Mouse (Mus musculus): Measurements from ENCODE around the gene Abi2.

DNA sequence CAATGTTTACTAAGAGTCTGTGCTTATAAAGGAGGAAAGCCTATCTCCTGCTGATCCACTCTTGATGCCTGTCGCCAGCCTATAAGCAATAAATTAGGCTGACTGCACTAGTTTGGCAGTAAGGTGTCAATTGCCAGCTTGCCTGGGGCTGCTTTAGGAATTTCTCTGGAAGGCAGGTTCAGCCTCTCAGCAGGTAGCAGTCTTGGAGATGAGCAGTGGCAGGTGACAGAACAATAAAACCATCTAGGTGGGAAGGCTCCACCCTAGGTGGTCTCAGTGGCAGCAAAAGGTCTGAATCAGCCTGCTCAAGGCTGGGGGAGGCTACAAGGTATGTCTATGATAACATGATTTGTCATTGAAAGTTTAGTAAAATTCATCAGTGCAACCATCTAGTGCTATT lies 23.1 kb downstream of the Abi2 start:
- TF ChIP-seq CTCF (IDR thresholded peaks at IDR 0.05; ENCODE audit: control insufficient read depth, insufficient read depth, insufficient read length) (no peak), USF1 (IDR thresholded peaks at IDR 0.05; ENCODE audit: low read depth) (no peak), MYOG (IDR thresholded peaks at IDR 0.05; ENCODE audit: control insufficient read depth, extremely low read depth, insufficient read length) (no peak), MAX (IDR thresholded peaks at IDR 0.05) (no peak)

Data from C2C12 (cell line).